Mouse (Mus musculus) ES-Bruce4 (cell line): ENCODE measurements around the gene Cd44.

Source experiments
- EP300 ChIP-seq: IDR thresholded peaks from 2 replicates; pipeline ENCODE4 v1.6.1; 2011; ENCODE audit warnings: low read depth, low read length; ENCODE audit not compliant: insufficient read depth
- POLR2A ChIP-seq: IDR thresholded peaks from one replicate; pipeline ENCODE4 v1.8.1; 2011; ENCODE audit warnings: low read length; ENCODE audit not compliant: insufficient read depth

- TF ChIP-seq EP300 (no peak), POLR2A (no peak)
Measured at GRCm38 (mm10) chr2:102838179-102838578, 63.3 kb downstream of the Cd44 start.
